Comparison of ENCODE assay signal across 16 mouse cellular contexts in genomic region chr4:46705739-46706138, GRCm38 (mm10). TPM values are rescaled to one million over a fixed set of nuclear protein-coding genes. Genes with fewer than 3 reads are reported as not detected.
DNase-seq lines count a peak whose midpoint lies in the region; ATAC-seq and TF ChIP-seq lines count a peak whose summit lies in the region.
"Had no signal": no experiment of that assay in that cellular context is flagged by ENCODE, and none has a peak within 500 bp of the region (broad histone marks: within the 10 kb centered on the region; RNA-seq: fewer than 3 reads in every experiment).

No protein-coding gene starts in this region.

- DNase-seq in frontal cortex, postnatal 25 days (ENCODE audit: low spot score in 2 of 2), result no peak
- DNase-seq in left cerebral cortex, adult 2 months (ENCODE audit: extremely low spot score in 1 of 2, low spot score in 2 of 2), result no peak
- DNase-seq in left cerebral cortex, adult 18-20 months (ENCODE audit: low spot score in 2 of 2), result no peak
- peak; percentile 59 for DNase-seq in 416B (ENCODE audit: low read depth)
- peak; percentile 54 for DNase-seq in ZHBTc4 (ENCODE audit: low read depth, low spot score)
- DNase-seq in spleen, postnatal 4 days (ENCODE audit: low spot score in 2 of 2), result no peak
- DNase-seq: adrenal gland, postnatal 25 days; embryo, embryonic 11 days; heart, postnatal 4 days; kidney, adult 18-20 months; thymus, postnatal 36 days had no signal

- H3K4me1 ChIP-seq in hindbrain, embryonic 12.5 days, result no peaks in the 10 kb centered on the region
- H3K4me1 ChIP-seq: lung, embryonic 15.5 days had no signal

- H3K27ac ChIP-seq in left cerebral cortex, adult 2 months, result peak overlapping the region; percentile 36; the same call in 1 of the 2 replicates
- H3K27ac ChIP-seq in hindbrain, embryonic 12.5 days, result no peak overlapping the region
- H3K27ac ChIP-seq: limb, embryonic 12.5 days; lung, embryonic 15.5 days; midbrain, embryonic 13.5 days had no signal

- H3K4me2 ChIP-seq in hindbrain, embryonic 12.5 days (replicated peaks), result no peak overlapping the region
- H3K4me2 ChIP-seq: limb, embryonic 12.5 days; lung, embryonic 15.5 days; midbrain, embryonic 13.5 days had no signal

- peak; percentile 39; the same call in 1 of the 2 replicates for ATAC-seq in frontal cortex, adult (ENCODE audit: low TSS enrichment)
- no peak for ATAC-seq in hindbrain, embryonic 12.5 days (ENCODE audit: low FRiP score)
- ATAC-seq: midbrain, embryonic 13.5 days had no signal

- H3K36me3 ChIP-seq in hindbrain, embryonic 12.5 days, result no peaks in the 10 kb centered on the region
- H3K36me3 ChIP-seq: limb, embryonic 12.5 days; lung, embryonic 15.5 days; midbrain, embryonic 13.5 days had no signal

- 85% methylated on average over 12 of the region's 12 CpGs for WGBS in hindbrain, embryonic 12.5 days

- no peaks in the 10 kb centered on the region for H3K27me3 ChIP-seq in hindbrain, embryonic 12.5 days
- H3K27me3 ChIP-seq: lung, embryonic 15.5 days; midbrain, embryonic 13.5 days had no signal

- intact Hi-C loops in left cerebral cortex, adult 2 months (cut with DNase I), result no loop called here

- no peak overlapping the region for H3K4me3 ChIP-seq in left cerebral cortex, adult 2 months
- H3K4me3 ChIP-seq in hindbrain, embryonic 12.5 days, result no peak overlapping the region
- H3K4me3 ChIP-seq: limb, embryonic 12.5 days; lung, embryonic 15.5 days; midbrain, embryonic 13.5 days had no signal

- H3K9ac ChIP-seq in hindbrain, embryonic 12.5 days, result no peak overlapping the region
- H3K9ac ChIP-seq: limb, embryonic 12.5 days; lung, embryonic 15.5 days; midbrain, embryonic 13.5 days had no signal

- peak; percentile 43 for TF ChIP-seq CTCF in left cerebral cortex, adult 2 months (IDR thresholded peaks at IDR 0.05)

- no peaks in the 10 kb centered on the region for H3K9me3 ChIP-seq in hindbrain, embryonic 12.5 days (replicated peaks)
- H3K9me3 ChIP-seq: limb, embryonic 12.5 days; lung, embryonic 15.5 days; midbrain, embryonic 13.5 days had no signal

RNA-seq across cellular contexts. Expression of gene Tbc1d2, which starts 55.7 kb away (rescaled TPM):
- total RNA-seq in left cerebral cortex, adult 2 months (2021), result 1 to 10 TPM; 3.4 to 4.8 TPM
- 1 to 10 TPM; 4.0 to 4.4 TPM for total RNA-seq in left cerebral cortex, adult 18-20 months (2021)
- 1.4 and 1.5 TPM in 2 replicates for polyA plus RNA-seq in hindbrain, embryonic 12.5 days (2016; fragmentation: Nextera tagmentation; extraction: Ambion mirVana)

Comparison
In these comparisons a context has a peak if more than half of its experiments do, and no peak if none do; other contexts are left out.
1. DNase-seq: peak in 416B (single experiment) and ZHBTc4 (single experiment); none in frontal cortex, postnatal 25 days (0 of 2), left cerebral cortex, adult 2 months (0 of 2), left cerebral cortex, adult 18-20 months (0 of 2) and spleen, postnatal 4 days (0 of 2).